In the genomic region with DNA sequence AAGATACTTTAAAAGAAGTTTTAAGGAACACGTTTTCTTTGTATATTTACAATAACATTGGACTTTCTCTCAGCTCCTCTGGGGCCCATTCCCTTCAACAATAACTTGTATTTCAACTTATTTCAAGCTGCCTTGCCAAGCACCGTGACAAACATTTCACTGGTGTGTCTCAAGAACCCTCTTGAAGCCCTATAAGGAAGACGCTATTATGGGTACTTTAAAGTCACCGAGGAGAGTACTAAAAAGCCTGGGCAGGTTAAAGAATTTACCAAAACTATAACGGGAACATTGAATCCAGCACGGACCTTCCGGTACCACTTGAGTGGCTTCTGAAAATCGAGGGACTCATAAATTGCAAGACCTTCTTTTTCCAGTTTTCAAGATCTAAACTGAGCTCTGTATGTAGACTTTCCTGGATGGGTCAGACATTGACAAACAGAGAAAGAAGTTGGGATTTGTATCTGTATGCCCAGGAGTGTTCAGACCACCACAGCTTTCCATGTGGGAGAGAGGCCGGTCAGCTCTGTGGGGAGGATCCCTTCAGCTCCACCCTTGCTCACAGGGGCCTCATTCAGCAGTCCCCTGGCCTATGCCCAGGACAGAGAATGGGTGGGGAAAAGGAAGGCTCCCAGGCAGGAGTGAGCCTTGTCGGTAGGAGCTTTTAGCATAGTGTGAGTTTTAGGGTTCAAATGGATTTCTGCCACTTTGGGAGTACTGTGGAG, we compare ENCODE assay signal across 8 mouse cellular contexts. TPM values are rescaled to one million over a fixed set of nuclear protein-coding genes. Genes with fewer than 3 reads are reported as not detected.
DNase-seq lines count a peak whose midpoint lies in the region; ATAC-seq and TF ChIP-seq lines count a peak whose summit lies in the region.

No protein-coding gene starts in this region.

- no peak for TF ChIP-seq EP300 in heart, postnatal 0 days (IDR thresholded peaks at IDR 0.05; ENCODE audit: low read depth)
- TF ChIP-seq EP300 in stomach, postnatal 0 days (optimal IDR thresholded peaks at IDR 0.05), result no peak

- H3K27me3 ChIP-seq in embryonic facial prominence, embryonic 10.5 days (replicated peaks; ENCODE audit: low read depth, poor library complexity, severe bottlenecking), result 0 out of 2 replicates have a peak, but pooled peaks cover 4% of the 10 kb centered on the region
- H3K27me3 ChIP-seq in heart, postnatal 0 days (ENCODE audit: control insufficient read depth, insufficient read depth, low read length), result no peaks in the 10 kb centered on the region
- no peaks in the 10 kb centered on the region for H3K27me3 ChIP-seq in lung, embryonic 14.5 days (ENCODE audit: insufficient read depth, low read length)
- H3K27me3 ChIP-seq in stomach, postnatal 0 days (ENCODE audit: control insufficient read depth, insufficient read depth, low read length), result no peaks in the 10 kb centered on the region

- peak overlapping the region; percentile 72 for H3K9ac ChIP-seq in heart, postnatal 0 days (replicated peaks; ENCODE audit: low read depth, low read length)
- H3K9ac ChIP-seq in lung, embryonic 14.5 days, result 0 out of 2 replicates have a peak overlapping the region, but pooled peaks have one; percentile 5
- peak overlapping the region; percentile 27; the same call in 1 of the 2 replicates for H3K9ac ChIP-seq in stomach, postnatal 0 days (ENCODE audit: low read length)

- DNase-seq in embryo, embryonic 10.5 days (ENCODE audit: low spot score), result peak; percentile 7
- no peak for DNase-seq in embryo, embryonic 9.5 days (ENCODE audit: extremely low spot score)
- DNase-seq in embryonic facial prominence, embryonic 10.5 days (ENCODE audit: low spot score), result no peak
- DNase-seq in heart, postnatal 0 days (ENCODE audit: low spot score), result peak; percentile 14
- peak; percentile 33 for DNase-seq in lung, embryonic 14.5 days
- DNase-seq in stomach, postnatal 0 days (ENCODE audit: low spot score), result no peak
- DNase-seq in urinary bladder, postnatal 4 days (ENCODE audit: low spot score in 2 of 2), result no peak
- DNase-seq in thymus, postnatal 36 days, result no peak

- H3K36me3 ChIP-seq in embryonic facial prominence, embryonic 10.5 days (replicated peaks), result 0 out of 2 replicates have a peak, but pooled peaks cover 4% of the 10 kb centered on the region
- H3K36me3 ChIP-seq in heart, postnatal 0 days (replicated peaks; ENCODE audit: control insufficient read depth, insufficient read depth, low read length), result no peaks in the 10 kb centered on the region
- H3K36me3 ChIP-seq in lung, embryonic 14.5 days (ENCODE audit: insufficient read depth), result no peaks in the 10 kb centered on the region
- no peaks in the 10 kb centered on the region for H3K36me3 ChIP-seq in stomach, postnatal 0 days (ENCODE audit: control insufficient read depth, insufficient read depth, low read length)

- H3K4me1 ChIP-seq in embryonic facial prominence, embryonic 10.5 days, result peaks cover 27% of the 10 kb centered on the region
- H3K4me1 ChIP-seq in heart, postnatal 0 days (ENCODE audit: control insufficient read depth, insufficient read depth), result peaks cover 31% of the 10 kb centered on the region
- H3K4me1 ChIP-seq in lung, embryonic 14.5 days (ENCODE audit: insufficient read depth), result peaks cover 7% of the 10 kb centered on the region
- peaks cover 7% of the 10 kb centered on the region for H3K4me1 ChIP-seq in stomach, postnatal 0 days (replicated peaks; ENCODE audit: control insufficient read depth, insufficient read depth)

- H3K4me3 ChIP-seq in embryonic facial prominence, embryonic 10.5 days, result peak overlapping the region; percentile 78
- peak overlapping the region; percentile 70 for H3K4me3 ChIP-seq in heart, postnatal 0 days (ENCODE audit: low read depth, low read length)
- H3K4me3 ChIP-seq in lung, embryonic 14.5 days (ENCODE audit: low read depth, low read length), result peak overlapping the region; percentile 66
- peak overlapping the region; percentile 4; the same call in 1 of the 2 replicates for H3K4me3 ChIP-seq in stomach, postnatal 0 days (ENCODE audit: low read depth, low read length)

- 53% methylated on average over 10 of the region's 10 CpGs for WGBS in embryonic facial prominence, embryonic 10.5 days
- WGBS in heart, postnatal 0 days, result 21% methylated on average over 10 of the region's 10 CpGs
- 34% methylated on average over 10 of the region's 10 CpGs for WGBS in lung, embryonic 14.5 days
- 42% methylated on average over 10 of the region's 10 CpGs for WGBS in stomach, postnatal 0 days

- no peak for ATAC-seq in heart, postnatal 0 days (ENCODE audit: insufficient read depth, low read depth)
- no peak for ATAC-seq in lung, embryonic 14.5 days (ENCODE audit: insufficient read depth)
- ATAC-seq in stomach, postnatal 0 days (ENCODE audit: low FRiP score, low TSS enrichment), result no peak

- H3K4me2 ChIP-seq in heart, postnatal 0 days (ENCODE audit: low read depth, low read length), result peak overlapping the region; percentile 96
- H3K4me2 ChIP-seq in lung, embryonic 14.5 days, result peak overlapping the region; percentile 92
- H3K4me2 ChIP-seq in stomach, postnatal 0 days (replicated peaks; ENCODE audit: low read depth), result peak overlapping the region; percentile 93

- no peaks in the 10 kb centered on the region for H3K9me3 ChIP-seq in embryonic facial prominence, embryonic 10.5 days
- no peaks in the 10 kb centered on the region for H3K9me3 ChIP-seq in heart, postnatal 0 days (replicated peaks; ENCODE audit: control insufficient read depth, low read length)
- H3K9me3 ChIP-seq in lung, embryonic 14.5 days (ENCODE audit: low read depth, low read length), result no peaks in the 10 kb centered on the region
- H3K9me3 ChIP-seq in stomach, postnatal 0 days (ENCODE audit: control insufficient read depth, low read length), result no peaks in the 10 kb centered on the region

- TF ChIP-seq CTCF in heart, postnatal 0 days (IDR thresholded peaks at IDR 0.05; ENCODE audit: low read depth), result no peak
- no peak for TF ChIP-seq CTCF in lung, embryonic 14.5 days (IDR thresholded peaks at IDR 0.05; ENCODE audit: low read depth)
- TF ChIP-seq CTCF in stomach, postnatal 0 days (IDR thresholded peaks at IDR 0.05; ENCODE audit: low read depth), result no peak

- no peak overlapping the region for H3K27ac ChIP-seq in embryonic facial prominence, embryonic 10.5 days (replicated peaks)
- H3K27ac ChIP-seq in heart, postnatal 0 days (ENCODE audit: low read depth), result peak overlapping the region; percentile 97
- H3K27ac ChIP-seq in lung, embryonic 14.5 days (ENCODE audit: low read depth), result peak overlapping the region; percentile 31; the same call in 1 of the 2 replicates
- H3K27ac ChIP-seq in stomach, postnatal 0 days (replicated peaks), result peak overlapping the region; percentile 56; the same call in 1 of the 2 replicates

RNA-seq across cellular contexts. Expression of a gene that starts 1.1 kb away (rescaled TPM):
- polyA plus RNA-seq in embryonic facial prominence, embryonic 10.5 days (2016; fragmentation: Nextera tagmentation; extraction: Ambion mirVana), result 52.7 and 55.7 TPM in 2 replicates
- 1.1 and 9.7 TPM in 2 replicates for total RNA-seq in heart, postnatal 0 days (2014; rRNA removed; ENCODE audit: low replicate concordance)
- polyA plus RNA-seq in heart, postnatal 0 days (2015; fragmentation: Nextera tagmentation; extraction: Ambion mirVana), result 26.2 and 28.4 TPM in 2 replicates
- 39.0 and 41.6 TPM in 2 replicates for polyA plus RNA-seq in lung, embryonic 14.5 days (2014; fragmentation: Nextera tagmentation; extraction: Ambion mirVana)
- polyA plus RNA-seq in stomach, postnatal 0 days (2015; fragmentation: Nextera tagmentation; extraction: Ambion mirVana), result 19.2 and 19.6 TPM in 2 replicates

RNA-seq across cellular contexts. Expression of a gene that starts 1.5 kb away (rescaled TPM):
- polyA plus RNA-seq in embryonic facial prominence, embryonic 10.5 days (2016; fragmentation: Nextera tagmentation; extraction: Ambion mirVana), result 62.9 and 77.5 TPM in 2 replicates
- 271 and 313 TPM in 2 replicates for total RNA-seq in heart, postnatal 0 days (2014; rRNA removed; ENCODE audit: low replicate concordance)
- polyA plus RNA-seq in heart, postnatal 0 days (2015; fragmentation: Nextera tagmentation; extraction: Ambion mirVana), result 208 and 220 TPM in 2 replicates
- 52.9 and 60.4 TPM in 2 replicates for polyA plus RNA-seq in lung, embryonic 14.5 days (2014; fragmentation: Nextera tagmentation; extraction: Ambion mirVana)
- polyA plus RNA-seq in stomach, postnatal 0 days (2015; fragmentation: Nextera tagmentation; extraction: Ambion mirVana), result 50.3 and 52.4 TPM in 2 replicates

Comparison
In these comparisons a context has a peak if more than half of its experiments do, and no peak if none do; other contexts are left out.
1. DNase-seq: peak in embryo, embryonic 10.5 days (single experiment), heart, postnatal 0 days (single experiment) and lung, embryonic 14.5 days (single experiment); none in embryo, embryonic 9.5 days (single experiment), embryonic facial prominence, embryonic 10.5 days (single experiment), stomach, postnatal 0 days (single experiment), urinary bladder, postnatal 4 days (0 of 2) and thymus, postnatal 36 days (0 of 2).
2. H3K4me3 ChIP-seq: peak in every context shown above with its lines; median percentile 78 in embryonic facial prominence, embryonic 10.5 days; 70 in heart, postnatal 0 days; 66 in lung, embryonic 14.5 days; 4 in stomach, postnatal 0 days.
3. H3K9ac ChIP-seq: peak in every context shown above with its lines; median percentile 72 in heart, postnatal 0 days; 27 in stomach, postnatal 0 days; 5 in lung, embryonic 14.5 days.
4. Peak in every context shown above with its lines, with median percentiles within 50 percentile points of each other: H3K4me2 ChIP-seq.